Mouse (Mus musculus) liver, adult 2 months (tissue): ENCODE results near the gene Trpm8. TPM values are rescaled to one million over a fixed set of nuclear protein-coding genes. Genes with fewer than 3 reads are reported as not detected.

Experiments
- DNase-seq: peaks from one replicate; pipeline ENCODE4 v3.0.0-alpha.2; 2011; ENCODE audit warnings: low read depth, low spot score; ENCODE audit errors: extremely low read depth
- H3K27ac ChIP-seq: fragments of 200-500 bp; replicated peaks from 2 replicates; pipeline ENCODE4 v1.5.1; 2012; ENCODE audit warnings: low read depth, mild to moderate bottlenecking, control low read depth, inconsistent platforms, low read length; ENCODE audit not compliant: insufficient read depth
- H3K27me3 ChIP-seq: fragments of 200-500 bp; 2 replicates; pipeline ENCODE4 v1.6.1; 2012; ENCODE audit warnings: mild to moderate bottlenecking, moderate library complexity, low read length, inconsistent platforms; ENCODE audit not compliant: control insufficient read depth, insufficient read depth
- H3K36me3 ChIP-seq: fragments of 200-500 bp; 2 replicates; pipeline ENCODE4 v1.6.1; 2012; ENCODE audit warnings: low read length, inconsistent platforms; ENCODE audit not compliant: control insufficient read depth, insufficient read depth
- H3K4me1 ChIP-seq: fragments of 200-500 bp; 2 replicates; pipeline ENCODE4 v1.6.1; 2011; ENCODE audit warnings: low read length; ENCODE audit not compliant: control insufficient read depth, insufficient read depth
- H3K4me3 ChIP-seq: fragments of 200-500 bp; 2 replicates; pipeline ENCODE4 v1.5.1; 2011; ENCODE audit warnings: low read depth, mild to moderate bottlenecking, control low read depth, low read length, moderate library complexity; ENCODE audit not compliant: insufficient read depth
- H3K79me2 ChIP-seq: fragments of 200-500 bp; 2 replicates; pipeline ENCODE4 v1.6.1; 2012; ENCODE audit warnings: inconsistent platforms, mild to moderate bottlenecking, low read length, moderate library complexity; ENCODE audit not compliant: control insufficient read depth, insufficient read depth
- H3K9ac ChIP-seq: fragments of 200-500 bp; 2 replicates; pipeline ENCODE4 v1.6.1; 2012; ENCODE audit warnings: low read depth, mild to moderate bottlenecking, control low read depth, inconsistent platforms, low read length
- CTCF ChIP-seq: fragments of 200-500 bp; IDR thresholded peaks from 2 replicates; pipeline ENCODE4 v1.5.1; 2011; ENCODE audit warnings: low read depth, low read length, control low read depth
- POLR2A ChIP-seq: fragments of 200-500 bp; IDR thresholded peaks from 2 replicates; pipeline ENCODE4 v1.6.1; 2011; ENCODE audit warnings: low read length, control low read depth; ENCODE audit not compliant: insufficient read depth; ENCODE audit errors: extremely low read depth
- WGBS: fragments of 180-500 bp; shearing (Covaris S2); methylation state at CpG from one replicate; pipeline ENCODE4 v1.1.7; 2018; 5-methylcytosine and 5-hydroxymethylcytosine counted together
- polyA plus RNA-seq: library from polyadenylated mRNA; depleted of rRNA; stranded (reverse); fragments of >200 nt; gene quantifications from 2 replicates; pipeline ENCODE4 v1.2.3, GENCODE M21; 2012
- total RNA-seq: library from RNA; depleted of rRNA; stranded (reverse); fragments of >200 nt; gene quantifications from 2 replicates; pipeline ENCODE4 v1.2.3, GENCODE M21; 2014

The Trpm8 gene
- total and polyA plus RNA-seq, 2 experiments = under 0.01 to 0.01 TPM

DNA sequence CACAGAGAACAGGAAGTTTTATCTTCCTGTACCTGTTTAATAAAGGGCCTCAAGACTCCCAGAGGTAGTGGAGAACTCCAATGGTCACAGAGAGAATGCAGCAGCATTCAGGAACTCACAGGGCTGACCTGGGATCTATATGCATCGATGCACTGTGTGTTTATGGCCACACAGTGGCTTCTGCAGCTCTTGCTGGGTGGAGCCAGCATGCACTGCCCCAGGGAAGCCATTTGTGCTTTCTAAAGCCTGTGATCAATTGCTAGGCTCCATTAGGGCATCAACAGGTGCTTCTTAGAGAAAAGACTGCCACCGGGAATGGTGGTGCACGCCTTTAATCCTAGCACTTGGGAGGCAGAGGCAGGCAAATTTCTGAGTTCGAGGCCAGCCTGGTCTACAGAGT lies 4.6 kb upstream of the Trpm8 start:
- peaks cover 28% of the 10 kb centered on the region for H3K36me3 ChIP-seq
- DNase-seq = no peak
- WGBS = 65% methylated on average over 4 of the region's 4 CpGs

DNA sequence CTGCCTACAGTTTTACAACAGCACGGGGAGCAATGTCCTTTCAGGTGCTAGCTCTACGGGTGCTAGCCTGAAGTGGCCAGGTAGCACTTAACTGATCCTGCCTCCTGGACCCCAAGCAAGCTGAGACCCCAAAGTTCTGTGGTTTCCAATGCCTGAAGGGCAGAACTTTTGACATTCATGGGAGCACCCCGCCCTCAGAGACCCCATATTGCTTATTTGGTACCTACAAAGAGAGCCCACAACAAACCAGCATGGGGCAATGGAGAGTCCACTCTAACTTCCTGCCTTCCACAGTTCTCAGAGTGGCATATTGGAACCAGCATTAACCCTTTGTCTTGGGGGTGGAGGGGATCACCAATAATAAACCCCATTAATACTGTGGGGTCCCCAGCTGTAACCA lies 4.1 kb upstream of the Trpm8 start:
- Histone ChIP-seq H3K79me2 (peaks cover 21% of the 10 kb centered on the region), H3K27ac (no peak overlapping the region), H3K9ac (no peak overlapping the region), H3K27me3 (no peaks in the 10 kb centered on the region), H3K4me1 (peaks cover 38% of the 10 kb centered on the region), H3K4me3 (no peak overlapping the region), H3K36me3 (peaks cover 26% of the 10 kb centered on the region)
- no peak for TF ChIP-seq POLR2A
- TF ChIP-seq CTCF = no peak
- no peak for DNase-seq
- WGBS = 96% methylated on average over 3 of the region's 3 CpGs

More for the DNA sequence above, 4.6 kb upstream of the Trpm8 start:
- peaks cover 21% of the 10 kb centered on the region for H3K79me2 ChIP-seq
- no peak for TF ChIP-seq POLR2A
- TF ChIP-seq CTCF = no peak
- no peak overlapping the region for H3K27ac ChIP-seq
- H3K4me3 ChIP-seq = no peak overlapping the region
- H3K9ac ChIP-seq = no peak overlapping the region
- H3K4me1 ChIP-seq = peaks cover 38% of the 10 kb centered on the region
- H3K27me3 ChIP-seq = no peaks in the 10 kb centered on the region

DNA sequence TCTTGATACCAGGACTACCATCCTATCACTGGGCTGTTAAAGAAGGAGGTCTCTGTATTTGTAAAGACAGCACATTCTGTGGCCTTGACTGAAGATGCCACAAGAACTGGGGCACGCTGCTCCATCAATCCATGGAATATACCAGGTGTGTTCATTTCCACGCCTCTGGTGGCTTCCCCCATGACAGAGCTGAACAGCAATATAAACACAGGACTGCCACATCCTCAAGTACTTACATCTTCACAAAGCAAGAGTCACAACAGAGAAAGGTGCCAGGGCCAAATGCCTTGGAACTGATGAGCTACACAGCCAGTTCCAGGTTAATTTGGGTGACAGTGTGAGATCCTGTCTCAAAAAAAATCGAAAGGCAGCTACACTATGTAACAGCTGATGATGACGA lies 3.6 kb upstream of the Trpm8 start:
- H3K4me1 ChIP-seq = peaks cover 34% of the 10 kb centered on the region
- TF ChIP-seq POLR2A (no peak), CTCF (no peak)
- H3K27ac ChIP-seq = 0 out of 2 replicates have a peak overlapping the region, but pooled peaks have one; percentile 3
- H3K36me3 ChIP-seq = peaks cover 22% of the 10 kb centered on the region
- DNase-seq = peak; percentile 64
- H3K4me3 ChIP-seq = no peak overlapping the region
- 78% methylated on average over 4 of the region's 4 CpGs for WGBS
- H3K9ac ChIP-seq = no peak overlapping the region
- H3K27me3 ChIP-seq = no peaks in the 10 kb centered on the region
- peaks cover 21% of the 10 kb centered on the region for H3K79me2 ChIP-seq

DNA sequence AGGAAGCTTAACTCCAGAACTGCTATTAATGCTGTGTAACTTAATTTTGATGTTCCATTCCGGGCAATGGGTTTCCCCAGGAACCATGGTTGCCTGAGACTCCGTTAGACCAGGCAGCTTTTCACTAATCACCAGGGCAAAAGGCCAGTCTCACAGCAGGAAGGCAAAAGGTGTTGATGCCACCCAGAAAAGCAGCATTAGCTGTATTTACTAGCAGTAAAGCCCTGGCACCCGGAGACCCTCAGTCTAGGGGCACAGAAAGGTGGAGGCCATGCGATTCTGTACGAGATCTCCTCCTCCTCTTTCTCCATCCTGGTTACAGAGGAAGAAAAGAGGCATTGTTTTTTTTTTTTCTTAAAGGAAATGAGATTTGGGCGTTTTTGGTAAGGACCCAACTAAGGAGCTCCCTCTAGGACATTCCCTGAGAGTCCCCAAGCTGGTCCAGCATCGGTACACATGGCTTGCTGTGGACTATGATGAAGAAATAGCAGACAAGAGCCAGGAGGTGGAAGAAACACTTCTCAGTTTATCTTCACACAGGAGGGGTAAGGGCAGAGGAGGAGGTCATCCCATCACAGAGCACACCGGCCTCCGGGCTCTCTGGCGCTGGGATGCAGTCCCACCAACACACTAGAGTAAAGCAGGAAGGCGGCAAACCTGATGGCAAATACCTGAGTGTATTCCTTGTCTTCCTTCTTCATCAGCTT lies 2.9 kb upstream of the Trpm8 start:
- Histone ChIP-seq H3K4me1 (peaks cover 33% of the 10 kb centered on the region), H3K36me3 (peaks cover 16% of the 10 kb centered on the region), H3K79me2 (peaks cover 21% of the 10 kb centered on the region), H3K4me3 (no peak overlapping the region), H3K9ac (0 out of 2 replicates have a peak overlapping the region, but pooled peaks have one; percentile 4), H3K27ac (no peak overlapping the region; the same call in 1 of the 2 replicates), H3K27me3 (no peaks in the 10 kb centered on the region)
- 66% methylated on average over 11 of the region's 11 CpGs for WGBS
- TF ChIP-seq POLR2A (no peak), CTCF (no peak)
- peak; percentile 62 for DNase-seq

DNA sequence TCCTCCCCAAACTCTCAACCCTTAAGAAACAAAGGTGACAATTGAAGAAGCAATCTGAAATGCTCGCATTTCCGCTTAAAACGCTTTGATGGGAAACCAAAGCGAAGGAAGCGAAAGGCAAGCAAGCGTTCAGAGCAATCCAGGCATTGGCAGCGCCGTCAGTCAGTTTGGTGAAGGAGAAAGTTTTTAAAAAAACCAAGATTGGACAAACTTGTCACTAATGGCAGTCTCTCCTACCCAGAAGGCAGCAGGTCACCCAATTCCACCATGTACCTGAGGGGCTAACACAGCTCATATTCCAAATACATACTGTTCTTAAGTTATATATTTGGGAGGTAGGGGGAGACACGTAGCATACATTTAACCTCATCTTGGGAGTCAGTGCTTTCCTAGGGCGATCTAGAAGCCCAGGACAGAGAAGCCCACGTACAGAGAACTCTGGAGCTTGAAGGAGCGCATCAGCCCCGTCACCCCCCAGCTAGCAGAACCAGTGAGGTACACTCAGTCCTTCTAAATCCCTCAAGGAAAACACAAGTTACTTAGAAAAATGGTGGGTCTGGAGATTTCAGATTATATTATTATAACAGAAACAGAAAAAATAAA lies 2.3 kb upstream of the Trpm8 start:
- peaks cover 21% of the 10 kb centered on the region for H3K79me2 ChIP-seq
- no peak overlapping the region for H3K9ac ChIP-seq
- H3K4me3 ChIP-seq = no peak overlapping the region
- TF ChIP-seq POLR2A (no peak), CTCF (no peak)
- no peak for DNase-seq
- H3K27ac ChIP-seq = no peak overlapping the region
- H3K27me3 ChIP-seq = no peaks in the 10 kb centered on the region
- peaks cover 31% of the 10 kb centered on the region for H3K4me1 ChIP-seq
- WGBS = 69% methylated on average over 13 of the region's 13 CpGs
- peaks cover 15% of the 10 kb centered on the region for H3K36me3 ChIP-seq
